Mouse (Mus musculus) olfactory bulb, adult 2 months (tissue): ENCODE measurements around the gene Ubp1. TPM values are rescaled to one million over a fixed set of nuclear protein-coding genes. Genes with fewer than 3 reads are reported as not detected.
A peak's percentile ranks its signal among the peaks of the same experiment; 100 is the strongest.
"Not testable (repeated sequence)": the region's sequence is repeated elsewhere in the genome, so short reads cannot be mapped to it uniquely, and the experiment has no call there.

Source experiments
- H3K27ac ChIP-seq: fragments of 200-500 bp; 2 replicates; pipeline ENCODE4 v1.5.1; 2012; ENCODE audit warnings: low read depth, low read length; ENCODE audit not compliant: insufficient read depth
- H3K4me1 ChIP-seq: fragments of 200-500 bp; 2 replicates; pipeline ENCODE4 v1.6.1; 2012; ENCODE audit warnings: low read length; ENCODE audit not compliant: control insufficient read depth, insufficient read depth
- H3K4me3 ChIP-seq: fragments of 200-500 bp; 2 replicates; pipeline ENCODE4 v1.5.1; 2012; ENCODE audit warnings: mild to moderate bottlenecking, low read depth, low read length, moderate library complexity; ENCODE audit not compliant: insufficient read depth
- CTCF ChIP-seq: fragments of 200-500 bp; IDR thresholded peaks from 2 replicates; pipeline ENCODE4 v1.5.1; 2012; ENCODE audit warnings: low read depth, mild to moderate bottlenecking, low read length, moderate library complexity; ENCODE audit not compliant: insufficient read depth
- POLR2A ChIP-seq: fragments of 200-500 bp; IDR thresholded peaks from 2 replicates; pipeline ENCODE4 v1.6.1; 2012; ENCODE audit warnings: mild to moderate bottlenecking, low read depth, low read length, moderate library complexity; ENCODE audit not compliant: insufficient read depth
- WGBS: fragments of 180-500 bp; shearing (Covaris S2); methylation state at CpG from one replicate; pipeline ENCODE4 v1.1.7; 2018; 5-methylcytosine and 5-hydroxymethylcytosine counted together
- polyA plus RNA-seq: library from polyadenylated mRNA; stranded (reverse); fragments of >200 nt; gene quantifications from 2 replicates; pipeline ENCODE4 v1.2.4, GENCODE M21; 2012; ENCODE audit warnings: low replicate concordance; ENCODE audit not compliant: missing spikeins, insufficient read depth, insufficient read length

The Ubp1 gene
- polyA plus RNA-seq = not detected in 2 replicates

DNA sequence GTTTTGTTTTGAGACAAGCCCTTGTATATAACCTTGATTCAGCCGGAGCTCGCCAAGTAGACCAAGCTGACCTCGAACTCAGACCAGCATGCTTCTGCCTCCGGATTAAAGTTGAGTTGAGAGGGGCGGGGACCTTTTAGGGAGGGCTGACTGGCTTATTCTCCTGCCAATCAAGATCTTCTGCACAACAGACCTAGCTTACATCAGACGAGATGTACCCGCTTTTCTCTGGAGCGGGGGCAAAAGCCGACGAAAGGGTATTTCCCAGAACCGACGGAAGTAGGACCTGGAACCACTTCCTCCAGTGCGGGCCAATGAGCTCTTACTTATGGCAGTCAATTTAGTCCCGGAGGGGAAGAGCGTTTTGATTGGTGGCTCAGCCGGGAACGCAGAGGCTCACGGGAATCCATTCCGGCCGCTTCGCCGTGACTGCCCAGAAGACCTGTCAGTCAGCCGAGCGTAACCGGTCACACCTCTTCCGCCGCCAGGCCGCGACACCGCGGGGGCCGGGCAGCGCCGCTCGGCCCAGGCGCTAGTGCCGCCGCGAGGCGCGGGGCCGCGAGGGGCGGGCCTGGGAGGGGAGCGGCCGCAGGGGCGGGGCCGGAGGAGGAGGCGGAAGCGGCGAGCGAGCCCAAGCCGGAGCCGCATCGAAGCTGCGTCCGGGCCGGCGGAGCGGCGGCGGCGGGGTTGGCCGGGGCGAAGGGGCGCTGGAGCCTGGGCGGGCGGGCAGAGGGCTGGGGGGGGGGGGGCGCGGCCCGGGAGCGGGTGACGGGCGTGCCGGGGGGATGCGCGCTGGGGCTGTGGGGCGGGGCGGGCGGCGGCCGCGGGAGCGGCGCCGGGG is at the start of gene Ubp1:
Ubp1 (plus strand) TSS at position 401 of the 841 bp plus-strand sequence.
- H3K4me1 ChIP-seq = peaks cover 10% of the 10 kb centered on the region
- peak within 1 kb of the TSS; percentile 93 for H3K27ac ChIP-seq
- peak within 1 kb of the TSS; percentile 89 for H3K4me3 ChIP-seq
- 6% methylated on average over 70 of the region's 86 CpGs for WGBS
- no peak for TF ChIP-seq CTCF
- no peak for TF ChIP-seq POLR2A

DNA sequence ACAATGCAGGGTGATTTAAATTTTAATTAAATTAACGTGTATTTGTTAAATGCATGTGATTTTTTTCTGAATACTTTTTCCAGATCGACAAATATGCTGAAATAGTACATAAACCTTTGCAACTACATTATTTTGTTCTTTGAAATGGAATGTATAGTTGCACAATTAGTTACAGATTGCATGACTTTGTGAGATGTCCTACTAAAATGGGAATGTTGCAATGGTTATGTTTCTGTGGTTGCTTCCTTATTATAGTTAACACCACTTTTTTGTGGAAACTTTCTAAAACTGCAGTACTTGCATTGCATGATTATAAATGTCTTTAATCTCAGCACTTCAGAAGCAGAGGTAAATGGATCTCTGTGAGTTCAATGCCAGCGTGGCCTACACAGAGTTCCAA is 35.8 kb upstream of the Ubp1 start:
- 93% methylated on average over 3 of the region's 3 CpGs for WGBS
- no peak overlapping the region for H3K27ac ChIP-seq
- no peaks in the 10 kb centered on the region for H3K4me1 ChIP-seq
- H3K4me3 ChIP-seq = no peak overlapping the region
- TF ChIP-seq POLR2A = no peak
- no peak for TF ChIP-seq CTCF

DNA sequence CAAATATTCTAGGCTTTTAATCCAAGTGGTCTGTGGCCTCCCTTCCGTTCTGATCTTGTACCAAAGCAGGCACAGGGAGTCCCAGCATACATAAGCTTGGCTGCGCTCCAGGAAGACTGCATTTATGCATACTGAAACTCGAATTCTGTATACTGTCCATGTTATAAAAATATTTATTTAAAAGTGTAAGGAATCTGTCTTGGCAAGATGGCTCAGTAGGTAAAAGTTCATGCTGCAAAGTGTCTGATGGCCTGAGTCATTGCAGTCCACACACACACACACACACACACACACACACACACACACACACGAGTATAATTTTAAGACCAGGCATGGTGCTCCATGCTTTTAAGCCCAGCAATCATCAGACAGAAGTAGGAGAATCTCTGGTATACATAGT is 27.6 kb upstream of the Ubp1 start:
- 64% methylated on average over 4 of the region's 4 CpGs for WGBS
- TF ChIP-seq CTCF = no peak
- TF ChIP-seq POLR2A = no peak
- H3K4me3 ChIP-seq = no peak overlapping the region
- H3K4me1 ChIP-seq = no peaks in the 10 kb centered on the region
- H3K27ac ChIP-seq = no peak overlapping the region

DNA sequence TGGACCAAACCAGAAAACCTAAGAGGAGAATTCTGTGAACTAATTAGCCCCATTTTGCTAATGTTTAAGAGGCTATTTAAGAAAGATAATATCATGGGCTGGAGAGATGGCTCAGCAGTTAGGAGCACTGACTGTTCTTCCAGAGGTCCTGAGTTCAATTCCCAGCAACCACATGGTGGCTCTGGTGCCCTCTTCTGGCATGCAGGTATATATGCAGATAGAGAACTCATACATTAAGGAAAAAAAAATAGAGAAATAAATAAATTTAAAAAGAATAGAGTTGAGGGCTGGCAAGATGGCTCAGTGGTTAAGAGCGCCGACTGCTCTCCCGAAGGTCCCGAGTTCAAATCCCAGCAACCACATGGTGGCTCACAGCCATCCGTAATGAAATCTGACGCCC is 26.4 kb upstream of the Ubp1 start:
- WGBS = 96% methylated on average over 6 of the region's 6 CpGs

DNA sequence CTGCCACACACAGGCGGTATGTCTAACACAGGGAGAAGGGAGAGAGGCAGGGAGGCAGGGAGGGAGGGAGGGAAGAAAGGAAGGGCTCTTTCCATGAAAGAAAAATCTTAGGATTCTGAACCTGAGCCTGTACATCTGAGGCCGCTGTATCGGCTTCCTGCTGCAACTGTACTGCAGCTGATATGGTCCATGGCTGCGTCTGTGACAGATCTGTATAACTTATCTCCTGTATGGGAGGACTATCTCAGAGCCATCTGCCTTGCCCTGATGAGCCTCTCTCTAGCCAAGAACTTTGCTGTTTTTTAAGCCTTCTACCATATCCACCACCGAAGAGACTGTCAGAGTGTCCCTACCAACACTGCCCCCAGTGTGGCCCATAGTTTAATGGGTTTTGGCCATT is 14.9 kb upstream of the Ubp1 start:
- Histone ChIP-seq H3K27ac (no peak overlapping the region), H3K4me3 (no peak overlapping the region), H3K4me1 (no peaks in the 10 kb centered on the region)
- 96% methylated on average over 5 of the region's 5 CpGs for WGBS
- TF ChIP-seq POLR2A (no peak), CTCF (no peak)

More for the DNA sequence above, 26.4 kb upstream of the Ubp1 start:
- not testable (repeated sequence) for H3K4me3 ChIP-seq, H3K27ac ChIP-seq, H3K4me1 ChIP-seq

DNA sequence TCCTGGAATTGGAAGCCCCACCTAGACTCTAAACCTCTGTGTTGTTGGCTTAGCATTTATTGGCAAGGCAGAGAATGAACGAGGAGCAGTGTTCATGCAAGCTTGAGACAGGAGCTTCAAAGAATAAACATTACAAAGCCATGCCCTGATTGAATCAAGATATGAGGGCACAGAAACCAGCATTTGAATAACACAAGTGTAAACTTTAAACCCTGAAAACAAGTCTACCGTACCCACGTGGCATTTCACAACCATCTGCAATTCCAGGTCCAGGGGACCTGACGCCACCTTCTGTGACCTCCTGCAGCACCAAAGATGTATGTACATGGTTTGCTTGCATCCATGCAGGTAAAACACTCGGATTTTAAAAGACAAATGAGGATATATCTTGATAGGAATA is 8.1 kb upstream of the Ubp1 start:
- TF ChIP-seq CTCF (no peak), POLR2A (no peak)
- Histone ChIP-seq H3K27ac (no peak overlapping the region), H3K4me1 (no peaks in the 10 kb centered on the region), H3K4me3 (no peak overlapping the region)
- 95% methylated on average over 5 of the region's 5 CpGs for WGBS

DNA sequence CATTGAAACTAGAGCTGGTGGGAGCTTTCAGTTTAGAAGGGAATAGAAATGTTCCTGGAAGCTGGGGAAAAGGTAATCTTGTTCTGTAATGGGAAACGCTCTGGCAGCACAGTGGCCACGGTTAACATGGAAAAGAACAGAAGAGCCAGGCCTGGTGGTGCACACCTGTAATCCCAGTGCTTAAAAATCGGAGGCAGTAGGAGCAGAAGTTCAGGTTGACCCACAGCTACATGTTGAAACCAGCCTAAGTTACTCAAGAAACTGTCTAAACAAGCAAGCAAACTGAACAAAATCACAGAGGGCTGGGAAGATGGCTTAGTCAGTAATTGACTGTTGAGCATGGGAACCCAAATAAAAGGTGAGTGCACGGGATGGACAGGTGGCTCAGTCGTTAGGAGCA is 5.9 kb upstream of the Ubp1 start:
- Histone ChIP-seq H3K4me3 (no peak overlapping the region), H3K4me1 (no peaks in the 10 kb centered on the region), H3K27ac (no peak overlapping the region)
- 92% methylated on average over 5 of the region's 5 CpGs for WGBS
- TF ChIP-seq CTCF = no peak
- no peak for TF ChIP-seq POLR2A

DNA sequence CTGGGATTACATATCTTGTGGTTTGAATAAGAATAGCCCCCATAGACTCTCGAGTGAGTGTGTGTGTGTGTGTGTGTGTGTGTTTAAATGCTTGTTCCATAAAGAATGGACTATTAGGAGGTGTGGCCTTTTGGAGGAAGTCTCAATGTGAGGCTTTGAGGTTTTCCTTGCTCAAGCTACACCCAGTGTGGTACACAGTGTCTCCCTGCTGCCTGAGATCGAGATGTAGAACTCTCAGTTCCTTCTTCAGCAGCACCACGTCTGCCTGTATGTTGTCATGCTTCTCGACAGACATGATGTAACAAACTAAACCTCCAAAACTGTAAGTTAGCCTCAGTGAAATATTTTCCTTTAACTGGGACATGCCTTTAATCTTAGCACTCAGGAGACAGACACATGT is 2.1 kb upstream of the Ubp1 start:
- 87% methylated on average over 4 of the region's 4 CpGs for WGBS

DNA sequence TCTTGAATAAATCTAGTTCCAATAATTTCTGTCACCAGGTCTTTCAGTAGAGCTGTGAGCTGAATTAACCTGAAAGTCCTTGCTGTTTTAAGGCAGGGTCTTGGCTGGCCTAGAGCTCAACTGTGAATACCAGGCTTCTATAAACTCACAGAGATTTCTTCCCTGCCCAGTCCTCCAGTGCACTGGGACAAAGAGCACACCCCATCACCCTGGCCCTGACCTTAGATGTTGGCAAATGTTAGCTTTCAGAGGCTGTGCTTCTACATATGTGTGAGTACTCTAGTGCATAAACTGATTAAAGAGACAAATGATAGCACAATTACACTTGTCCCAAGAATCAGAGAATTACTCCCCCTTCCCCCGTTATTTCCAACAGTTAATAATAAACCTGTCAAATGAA is 1.1 kb upstream of the Ubp1 start:
- no peak for TF ChIP-seq CTCF
- TF ChIP-seq POLR2A = no peak
- no peak overlapping the region for H3K27ac ChIP-seq
- 49% methylated on average over 1 of the region's 1 CpGs for WGBS
- H3K4me1 ChIP-seq = peaks cover 8% of the 10 kb centered on the region
- H3K4me3 ChIP-seq = no peak overlapping the region

More for the DNA sequence above, 2.1 kb upstream of the Ubp1 start:
- no peak for TF ChIP-seq CTCF
- no peak for TF ChIP-seq POLR2A
- H3K4me3 ChIP-seq = no peak overlapping the region
- peaks cover 8% of the 10 kb centered on the region for H3K4me1 ChIP-seq
- H3K27ac ChIP-seq = no peak overlapping the region
